14 mouse cellular contexts compared by ENCODE assay signal in genomic region chr4:140326706-140327440, GRCm38 (mm10).
DNase-seq lines count a peak whose midpoint lies in the region; ATAC-seq lines count a peak whose summit lies in the region.
"Had no signal": no experiment of that assay in that cellular context is flagged by ENCODE, and none has a peak within 500 bp of the region (broad histone marks: within the 10 kb centered on the region; RNA-seq: fewer than 3 reads in every experiment).

No protein-coding gene starts in this region.

- H3K27ac ChIP-seq in heart, embryonic 11.5 days (ENCODE audit: low read depth, low read length), result no peak overlapping the region
- H3K27ac ChIP-seq: gastrocnemius, adult 2 months; heart, embryonic 13.5 days; liver, embryonic 13.5 days; macrophage had no signal

- peak; percentile 21 for DNase-seq in heart, postnatal 4 days
- DNase-seq in 3T3-L1 (ENCODE audit: low read depth, low spot score) (peak; percentile 14), R1 (ENCODE audit: low read depth, low spot score) (peak; percentile 90)
- peak; percentile 35 for DNase-seq in forelimb bud, embryonic 11.5 days (ENCODE audit: low read depth, low spot score)
- DNase-seq in spleen, postnatal 36 days (ENCODE audit: low spot score in 2 of 2), result no peak
- no peak for DNase-seq in cerebellum, adult 11-12 months
- DNase-seq in cerebellum, postnatal 36 days, result no peak
- DNase-seq: cerebellum, postnatal 10 days; gastrocnemius, adult 2 months; liver, embryonic 13.5 days; thymus, postnatal 25 days had no signal

- H3K4me2 ChIP-seq in heart, embryonic 11.5 days, result no peak overlapping the region
- H3K4me2 ChIP-seq: heart, embryonic 13.5 days; liver, embryonic 13.5 days had no signal

- H3K9ac ChIP-seq in heart, embryonic 11.5 days (ENCODE audit: low read depth, low read length), result no peak overlapping the region
- H3K9ac ChIP-seq: heart, embryonic 13.5 days; liver, embryonic 13.5 days had no signal

- H3K4me3 ChIP-seq in heart, embryonic 11.5 days (ENCODE audit: low read depth, low read length), result no peak overlapping the region
- H3K4me3 ChIP-seq: gastrocnemius, adult 2 months; heart, embryonic 13.5 days; liver, embryonic 13.5 days had no signal

- H3K9me3 ChIP-seq in heart, embryonic 11.5 days (replicated peaks; ENCODE audit: control insufficient read depth, low read length), result peaks cover 5% of the 10 kb centered on the region; the same call in 1 of the 2 replicates

- H3K4me1 ChIP-seq in heart, embryonic 11.5 days (ENCODE audit: control insufficient read depth, insufficient read depth, low read length), result no peaks in the 10 kb centered on the region
- H3K4me1 ChIP-seq: heart, embryonic 13.5 days; liver, embryonic 13.5 days had no signal

- no peaks in the 10 kb centered on the region for H3K27me3 ChIP-seq in heart, embryonic 11.5 days (ENCODE audit: control insufficient read depth, insufficient read depth, low read length)
- H3K27me3 ChIP-seq: heart, embryonic 13.5 days; liver, embryonic 13.5 days had no signal

- no peak for ATAC-seq in heart, embryonic 11.5 days (replicated peaks; ENCODE audit: insufficient number of reproducible peaks, low FRiP score, low TSS enrichment)

- H3K36me3 ChIP-seq in heart, embryonic 11.5 days (ENCODE audit: control insufficient read depth, insufficient read depth, low read length), result no peaks in the 10 kb centered on the region
- H3K36me3 ChIP-seq: heart, embryonic 13.5 days; liver, embryonic 13.5 days had no signal

- WGBS in heart, embryonic 11.5 days (ENCODE audit: insufficient replicate concordance), result 17% methylated on average over 10 of the region's 10 CpGs

Comparison
In these comparisons a context has a peak if more than half of its experiments do, and no peak if none do; other contexts are left out.
1. DNase-seq: peak in heart, postnatal 4 days (single experiment), 3T3-L1 (single experiment), R1 (single experiment) and forelimb bud, embryonic 11.5 days (single experiment); none in spleen, postnatal 36 days (0 of 2), cerebellum, adult 11-12 months (single experiment) and cerebellum, postnatal 36 days (0 of 2).